Mouse (Mus musculus) midbrain, embryonic 13.5 days (tissue): ENCODE measurements at regions not wholly inside any gene's neighbourhood (a gene's known extent, or its start where the extent isn't known, plus 50 kb on each side); places are given as distances from the start of the nearest gene placed in this dataset.

ENCODE experiments used
- ATAC-seq: fragments of 200-750 bp; cut with Nextera tagmentation; 2 replicates; pipeline ENCODE4 v1.8.0; 2017; ENCODE audit warnings: mild to moderate bottlenecking, moderate TSS enrichment, moderate library complexity
- H3K27ac ChIP-seq: fragments of 300-500 bp; sonication (generic); 2 replicates; pipeline ENCODE4 v1.5.1; 2015; ENCODE audit warnings: inconsistent platforms, mild to moderate bottlenecking, moderate library complexity
- H3K27me3 ChIP-seq: fragments of 300-500 bp; sonication (generic); 2 replicates; pipeline ENCODE4 v1.6.1; 2015; ENCODE audit warnings: mild to moderate bottlenecking, inconsistent platforms
- H3K36me3 ChIP-seq: fragments of 300-500 bp; sonication (generic); 2 replicates; pipeline ENCODE4 v1.6.1; 2015; ENCODE audit warnings: mild to moderate bottlenecking, inconsistent platforms
- H3K4me1 ChIP-seq: fragments of 300-500 bp; sonication (generic); replicated peaks from 2 replicates; pipeline ENCODE4 v1.6.1; 2015; ENCODE audit warnings: inconsistent platforms
- H3K4me2 ChIP-seq: fragments of 300-500 bp; sonication (generic); replicated peaks from 2 replicates; pipeline ENCODE4 v1.6.1; 2015; ENCODE audit warnings: moderate library complexity, mild to moderate bottlenecking, inconsistent platforms
- H3K4me3 ChIP-seq: fragments of 300-500 bp; sonication (generic); replicated peaks from 2 replicates; pipeline ENCODE4 v1.5.1; 2015; ENCODE audit warnings: mild to moderate bottlenecking, inconsistent platforms
- H3K9ac ChIP-seq: fragments of 300-500 bp; sonication (generic); replicated peaks from 2 replicates; pipeline ENCODE4 v1.6.1; 2015; ENCODE audit warnings: mild to moderate bottlenecking, inconsistent platforms
- H3K9me3 ChIP-seq: fragments of 300-500 bp; sonication (generic); 2 replicates; pipeline ENCODE4 v1.6.1; 2016; ENCODE audit warnings: mild to moderate bottlenecking, inconsistent platforms
- WGBS: fragments of 180-500 bp; shearing (Covaris S2); methylation state at CpG from one replicate; pipeline ENCODE4 v1.1.7; 2015; 5-methylcytosine and 5-hydroxymethylcytosine counted together

- H3K9ac ChIP-seq, result no peak overlapping the region
- peaks cover 3% of the 10 kb centered on the region; the same call in 1 of the 2 replicates for H3K27me3 ChIP-seq
- H3K36me3 ChIP-seq, result no peaks in the 10 kb centered on the region
- ATAC-seq, result peak; percentile 77
- H3K4me2 ChIP-seq, result no peak overlapping the region
- no peaks in the 10 kb centered on the region for H3K9me3 ChIP-seq
- H3K4me1 ChIP-seq, result peaks cover 13% of the 10 kb centered on the region
- no peak overlapping the region for H3K27ac ChIP-seq
- 61% methylated on average over 23 of the region's 23 CpGs for WGBS
- H3K4me3 ChIP-seq, result no peak overlapping the region
Observed at GRCm38 (mm10) chr3:34456488-34457433, 193.4 kb upstream of the Sox2 start.

GRCm38 (mm10) chr3:34454026-34454624 is 196.1 kb upstream of the Sox2 start:
- WGBS, result 95% methylated on average over 24 of the region's 24 CpGs
- Histone ChIP-seq H3K9ac (no peak overlapping the region), H3K9me3 (no peaks in the 10 kb centered on the region), H3K4me2 (no peak overlapping the region), H3K27me3 (0 out of 2 replicates have a peak, but pooled peaks cover 3% of the 10 kb centered on the region), H3K4me1 (peaks cover 13% of the 10 kb centered on the region), H3K27ac (no peak overlapping the region), H3K4me3 (no peak overlapping the region), H3K36me3 (no peaks in the 10 kb centered on the region)
- ATAC-seq, result no peak

DNA sequence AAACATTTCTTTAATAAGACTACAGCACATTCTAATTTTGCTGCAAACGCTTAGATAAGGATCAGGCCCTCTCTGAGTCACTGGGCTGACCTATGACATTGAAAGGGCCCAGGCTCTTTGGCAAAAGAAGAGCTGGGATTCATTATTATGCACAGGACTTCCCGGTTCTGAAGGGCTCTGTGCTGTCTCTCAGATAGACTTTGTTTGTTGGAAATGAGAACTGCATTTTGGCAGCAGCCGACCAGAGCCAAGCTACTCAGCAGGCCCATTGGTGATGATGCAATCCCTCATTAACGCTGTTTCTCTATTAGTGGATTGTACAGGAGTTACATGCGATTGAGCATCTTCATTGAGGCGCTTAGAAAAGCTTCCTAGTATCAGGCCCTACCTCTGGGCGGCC is 204.9 kb upstream of the Sox2 start:
- Histone ChIP-seq H3K27me3 (peaks cover 9% of the 10 kb centered on the region; the same call in 1 of the 2 replicates), H3K9ac (no peak overlapping the region), H3K4me2 (no peak overlapping the region), H3K4me3 (no peak overlapping the region), H3K4me1 (peaks cover 47% of the 10 kb centered on the region), H3K9me3 (no peaks in the 10 kb centered on the region), H3K36me3 (no peaks in the 10 kb centered on the region), H3K27ac (peak overlapping the region; percentile 44; the same call in 1 of the 2 replicates)
- 22% methylated on average over 7 of the region's 7 CpGs for WGBS
- peak; percentile 35; the same call in 1 of the 2 replicates for ATAC-seq

GRCm38 (mm10) chr3:34444802-34445201 is 205.4 kb upstream of the Sox2 start:
- no peak overlapping the region for H3K4me2 ChIP-seq
- no peak overlapping the region for H3K9ac ChIP-seq
- H3K36me3 ChIP-seq, result no peaks in the 10 kb centered on the region
- H3K4me3 ChIP-seq, result no peak overlapping the region
- peaks cover 47% of the 10 kb centered on the region for H3K4me1 ChIP-seq
- WGBS, result 30% methylated on average over 5 of the region's 5 CpGs
- no peak for ATAC-seq
- peaks cover 9% of the 10 kb centered on the region; the same call in 1 of the 2 replicates for H3K27me3 ChIP-seq
- H3K27ac ChIP-seq, result peak overlapping the region; percentile 39; the same call in 1 of the 2 replicates
- no peaks in the 10 kb centered on the region for H3K9me3 ChIP-seq

DNA sequence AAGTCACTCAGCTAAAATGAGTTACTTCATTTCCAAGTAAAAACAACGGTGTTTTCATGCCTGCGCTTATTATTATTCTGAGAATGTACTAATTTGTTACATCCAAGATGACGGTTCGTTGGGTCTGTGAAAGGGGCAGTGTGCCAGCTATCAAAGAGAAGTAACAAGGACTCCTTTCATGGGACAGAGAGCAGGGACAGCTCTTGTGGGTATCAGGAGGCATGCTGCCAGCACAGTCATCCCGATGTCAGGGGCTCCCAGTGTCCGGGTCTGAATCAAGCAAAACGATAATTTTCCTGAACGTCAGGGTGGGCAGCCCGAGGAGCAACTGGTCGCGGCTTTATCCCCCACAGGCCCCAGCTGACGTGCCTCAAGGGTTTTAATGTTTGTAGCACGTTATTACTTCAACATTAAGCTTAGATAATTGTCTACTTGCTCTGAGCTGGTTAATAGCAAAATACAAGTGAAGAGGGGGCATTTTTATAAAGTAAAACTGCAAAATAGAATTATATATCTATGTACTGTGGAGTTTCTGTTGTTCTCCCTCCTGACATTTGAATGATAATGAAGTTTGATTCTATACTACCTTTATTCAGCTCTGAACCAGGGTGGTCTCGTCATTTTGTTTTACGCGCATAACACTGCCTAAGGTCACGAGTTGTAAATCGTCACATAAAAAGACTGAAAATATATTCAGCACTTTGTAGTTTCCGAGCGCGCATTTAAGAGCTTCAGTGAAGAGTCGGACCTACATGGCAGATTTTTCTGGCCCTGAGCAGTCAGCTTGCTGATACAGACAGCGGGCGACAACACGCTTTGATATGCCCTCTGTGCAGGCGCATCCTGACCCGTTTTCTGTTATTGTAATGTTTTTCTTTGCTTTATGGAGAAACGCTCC is 206.2 kb upstream of the Sox2 start:
- H3K4me3 ChIP-seq, result peak overlapping the region; percentile 7
- peaks cover 12% of the 10 kb centered on the region; the same call in 1 of the 2 replicates for H3K27me3 ChIP-seq
- 10% methylated on average over 28 of the region's 28 CpGs for WGBS
- peak; percentile 79 for ATAC-seq
- H3K4me1 ChIP-seq, result peaks cover 47% of the 10 kb centered on the region
- peak overlapping the region; percentile 60; the same call in 1 of the 2 replicates for H3K27ac ChIP-seq
- no peaks in the 10 kb centered on the region for H3K36me3 ChIP-seq
- H3K4me2 ChIP-seq, result peak overlapping the region; percentile 43
- H3K9me3 ChIP-seq, result no peaks in the 10 kb centered on the region
- H3K9ac ChIP-seq, result no peak overlapping the region

- Histone ChIP-seq H3K9me3 (no peaks in the 10 kb centered on the region), H3K36me3 (no peaks in the 10 kb centered on the region), H3K9ac (no peak overlapping the region), H3K4me1 (peaks cover 47% of the 10 kb centered on the region), H3K4me2 (peak overlapping the region; percentile 43; the same call in 1 of the 2 replicates), H3K27ac (no peak overlapping the region), H3K4me3 (no peak overlapping the region), H3K27me3 (peaks cover 12% of the 10 kb centered on the region; the same call in 1 of the 2 replicates)
- no peak for ATAC-seq
- 47% methylated on average over 5 of the region's 5 CpGs for WGBS
Observed at GRCm38 (mm10) chr3:34443307-34443706, 206.9 kb upstream of the Sox2 start.

- Histone ChIP-seq H3K4me2 (no peak overlapping the region; the same call in 1 of the 2 replicates), H3K27me3 (peaks cover 12% of the 10 kb centered on the region; the same call in 1 of the 2 replicates), H3K9ac (no peak overlapping the region), H3K27ac (0 out of 2 replicates have a peak overlapping the region, but pooled peaks have one; percentile 14), H3K4me3 (no peak overlapping the region), H3K36me3 (no peaks in the 10 kb centered on the region), H3K9me3 (no peaks in the 10 kb centered on the region), H3K4me1 (peaks cover 47% of the 10 kb centered on the region)
- WGBS, result 52% methylated on average over 4 of the region's 4 CpGs
- no peak for ATAC-seq
Observed at GRCm38 (mm10) chr3:34441792-34442191, 208.4 kb upstream of the Sox2 start.

GRCm38 (mm10) chr3:34441266-34441665 is 208.9 kb upstream of the Sox2 start:
- peak; percentile 20; the same call in 1 of the 2 replicates for ATAC-seq
- Histone ChIP-seq H3K4me1 (peaks cover 47% of the 10 kb centered on the region), H3K36me3 (no peaks in the 10 kb centered on the region), H3K27me3 (peaks cover 11% of the 10 kb centered on the region; the same call in 1 of the 2 replicates), H3K9ac (no peak overlapping the region), H3K27ac (0 out of 2 replicates have a peak overlapping the region, but pooled peaks have one; percentile 48), H3K4me2 (no peak overlapping the region), H3K4me3 (no peak overlapping the region), H3K9me3 (no peaks in the 10 kb centered on the region)
- WGBS, result 25% methylated on average over 5 of the region's 5 CpGs

DNA sequence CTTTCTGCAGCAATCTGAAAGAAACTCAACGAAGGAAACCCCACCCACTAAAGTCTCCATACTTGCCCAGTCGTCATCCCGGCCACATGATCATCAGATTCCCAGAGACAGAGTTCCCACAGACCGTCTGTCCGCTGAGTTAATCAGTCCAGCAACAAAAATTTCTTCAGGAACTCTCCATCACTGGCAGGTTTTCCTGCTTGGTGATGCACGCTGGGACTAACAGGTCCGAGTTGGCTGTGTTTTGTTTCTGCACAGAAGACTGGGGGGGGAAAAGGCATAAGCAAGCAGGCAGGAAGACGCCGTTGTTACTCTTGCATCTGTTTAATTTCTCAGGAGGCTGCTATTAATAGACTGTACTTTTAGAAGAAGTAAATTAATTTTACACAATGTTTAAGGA is 215.3 kb upstream of the Sox2 start:
- Histone ChIP-seq H3K4me1 (peaks cover 9% of the 10 kb centered on the region; the same call in 1 of the 2 replicates), H3K4me2 (no peak overlapping the region), H3K36me3 (no peaks in the 10 kb centered on the region), H3K9ac (no peak overlapping the region), H3K27me3 (0 out of 2 replicates have a peak, but pooled peaks cover 3% of the 10 kb centered on the region), H3K9me3 (no peaks in the 10 kb centered on the region; the same call in 1 of the 2 replicates), H3K27ac (no peak overlapping the region), H3K4me3 (no peak overlapping the region)
- no peak for ATAC-seq
- WGBS, result 59% methylated on average over 9 of the region's 9 CpGs

DNA sequence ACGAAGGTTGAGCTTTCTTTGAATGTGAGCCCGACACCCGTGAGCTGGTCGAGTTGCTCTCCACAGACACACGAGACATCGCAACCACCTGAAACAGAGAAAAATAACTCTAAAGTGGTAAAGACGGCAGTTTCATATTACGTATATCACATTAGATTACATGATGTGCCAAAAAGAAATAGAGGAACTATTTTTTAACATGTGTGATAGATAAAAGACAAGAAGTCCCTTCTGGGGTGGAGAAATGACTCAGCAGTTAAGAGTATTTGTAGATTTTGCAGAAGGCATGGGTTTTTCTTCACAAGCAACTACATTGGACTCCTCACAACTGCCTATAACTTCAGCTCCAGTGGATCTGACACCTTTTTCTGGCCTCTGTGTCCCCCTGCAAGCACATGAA is 222.2 kb upstream of the Sox2 start:
- no peaks in the 10 kb centered on the region for H3K36me3 ChIP-seq
- H3K9me3 ChIP-seq, result no peaks in the 10 kb centered on the region; the same call in 1 of the 2 replicates
- no peak overlapping the region for H3K27ac ChIP-seq
- H3K4me3 ChIP-seq, result no peak overlapping the region
- H3K4me2 ChIP-seq, result no peak overlapping the region
- ATAC-seq, result no peak
- H3K27me3 ChIP-seq, result no peaks in the 10 kb centered on the region; the same call in 1 of the 2 replicates
- H3K9ac ChIP-seq, result no peak overlapping the region
- peaks cover 5% of the 10 kb centered on the region; the same call in 1 of the 2 replicates for H3K4me1 ChIP-seq
- 96% methylated on average over 8 of the region's 8 CpGs for WGBS

DNA sequence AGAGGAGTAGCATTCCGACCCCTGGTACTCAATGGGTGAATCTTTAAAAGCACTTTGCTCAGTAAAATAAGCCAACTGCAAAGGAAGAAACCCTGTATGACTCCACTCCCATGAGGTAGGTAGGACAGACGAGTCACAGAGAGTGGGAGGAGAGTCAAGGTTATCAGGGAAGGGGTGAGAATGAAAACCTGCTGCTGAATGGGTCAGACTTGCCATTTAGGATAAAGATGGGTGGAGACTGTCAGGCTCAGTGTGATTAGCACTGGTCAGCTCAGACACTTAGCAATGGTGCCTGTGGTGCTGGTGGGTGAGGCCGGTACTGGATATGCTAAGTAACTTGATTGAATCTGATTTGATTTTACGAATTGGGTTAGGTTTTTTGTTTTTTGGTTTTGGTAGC is 222.7 kb upstream of the Sox2 start:
- Histone ChIP-seq H3K4me1 (peaks cover 5% of the 10 kb centered on the region; the same call in 1 of the 2 replicates), H3K27me3 (no peaks in the 10 kb centered on the region; the same call in 1 of the 2 replicates), H3K27ac (no peak overlapping the region), H3K9ac (no peak overlapping the region), H3K36me3 (no peaks in the 10 kb centered on the region), H3K4me2 (no peak overlapping the region), H3K4me3 (no peak overlapping the region), H3K9me3 (no peaks in the 10 kb centered on the region; the same call in 1 of the 2 replicates)
- 87% methylated on average over 4 of the region's 4 CpGs for WGBS
- ATAC-seq, result no peak
